Mouse (Mus musculus) megakaryocyte progenitor cell, adult 5-6 weeks (primary cell): ENCODE measurements around the gene Sod2. TPM values are rescaled to one million over a fixed set of nuclear protein-coding genes. Genes with fewer than 3 reads are reported as not detected.
"Not testable (repeated sequence)": the region's sequence is repeated elsewhere in the genome, so short reads cannot be mapped to it uniquely, and the experiment has no call there.

Experiments
- ATAC-seq: replicated peaks from 2 replicates; pipeline ENCODE4 v1.8.0; 2016; ENCODE audit warnings: mild to moderate bottlenecking, moderate TSS enrichment, inconsistent platforms; ENCODE audit not compliant: poor library complexity
- total RNA-seq, 2 experiments: library from RNA; stranded (forward) in 1 of 2; stranded (reverse) in 1 of 2; fragments of 157-497, 149-512 nt in 1 of 2; fragments of 200-1000 nt in 1 of 2; gene quantifications; 2 replicates each; pipeline versions ENCODE4 v1.2.3 to v1.2.4; 2015 to 2017

Gene Sod2
- total RNA-seq (2015) (118 and 119 TPM in 2 replicates), total RNA-seq (2017) (69.0 and 77.7 TPM in 2 replicates)

DNA sequence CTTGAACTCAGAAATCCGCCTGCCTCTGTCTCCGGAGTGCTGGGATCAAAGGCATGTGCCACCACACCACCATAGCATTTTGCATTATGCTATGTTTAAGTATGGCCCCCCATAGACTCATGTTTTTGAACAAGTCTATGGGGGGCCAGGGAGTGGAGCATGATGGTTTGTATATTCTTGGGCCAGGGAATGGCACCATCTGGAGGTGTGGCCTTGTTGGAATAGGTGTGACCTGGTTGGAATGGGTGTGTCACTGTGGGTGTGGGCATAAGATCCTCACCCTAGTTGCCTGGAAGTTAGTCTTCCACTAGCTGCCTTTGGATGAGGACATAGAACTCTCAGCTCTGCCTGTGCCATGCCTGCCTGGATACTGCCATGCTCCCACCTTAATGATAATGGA, at the start of gene Sod2:
Gene Sod2 (plus strand): TSS at position 301 of the 400 bp plus-strand sequence.
- ATAC-seq, result not testable (repeated sequence)

DNA sequence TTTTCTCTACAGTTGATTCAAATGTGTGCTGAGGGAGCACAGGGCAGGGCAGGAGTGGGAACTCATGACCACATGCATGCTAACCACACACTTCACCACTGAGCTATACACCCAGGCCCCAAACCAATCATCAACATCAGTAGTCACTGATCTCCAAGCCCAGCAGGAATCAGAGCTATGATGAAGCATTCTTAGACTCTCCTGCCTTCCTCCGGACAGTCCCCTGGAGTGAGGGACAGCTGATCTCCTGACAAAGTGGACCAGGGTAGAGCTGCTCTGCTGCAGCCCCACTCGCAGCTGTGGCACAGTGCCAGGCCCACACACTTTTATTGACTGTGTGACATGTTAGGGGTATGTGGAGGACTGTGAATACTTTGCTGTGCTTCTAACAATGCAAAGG, 47.3 kb upstream of the Sod2 start:
- not testable (repeated sequence) for ATAC-seq

DNA sequence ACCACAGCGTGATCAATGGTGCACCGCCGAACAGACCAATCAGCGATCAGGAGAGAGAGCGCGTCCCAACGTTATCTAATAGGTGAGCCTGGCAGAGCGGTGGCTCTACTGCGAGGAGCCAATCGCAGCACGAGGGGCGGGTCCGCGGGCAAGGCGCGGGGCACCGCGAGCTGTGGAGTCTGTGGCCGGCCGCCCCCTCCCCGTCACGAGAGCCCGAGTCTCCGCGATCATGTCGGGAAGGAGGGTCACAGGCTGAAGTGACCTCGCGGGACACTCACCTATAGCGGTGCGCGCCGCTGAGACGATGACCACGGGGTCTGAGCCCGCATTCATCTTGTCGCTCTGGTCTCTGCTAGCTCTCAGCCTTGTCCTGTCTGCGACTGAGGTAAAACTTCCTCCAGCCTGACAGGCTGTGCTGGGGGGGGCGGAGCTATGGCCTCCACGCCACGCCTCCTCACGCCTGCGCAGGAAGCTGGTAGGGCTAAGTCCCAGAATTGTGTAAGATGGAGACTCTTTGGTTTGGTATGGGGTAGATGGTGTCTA, 46.2 kb upstream of the Sod2 start, which contains the start of gene Acat2:
Gene Acat2 (minus strand): TSS at position 417 of the 543 bp plus-strand sequence.
- ATAC-seq, result peak; percentile 94

DNA sequence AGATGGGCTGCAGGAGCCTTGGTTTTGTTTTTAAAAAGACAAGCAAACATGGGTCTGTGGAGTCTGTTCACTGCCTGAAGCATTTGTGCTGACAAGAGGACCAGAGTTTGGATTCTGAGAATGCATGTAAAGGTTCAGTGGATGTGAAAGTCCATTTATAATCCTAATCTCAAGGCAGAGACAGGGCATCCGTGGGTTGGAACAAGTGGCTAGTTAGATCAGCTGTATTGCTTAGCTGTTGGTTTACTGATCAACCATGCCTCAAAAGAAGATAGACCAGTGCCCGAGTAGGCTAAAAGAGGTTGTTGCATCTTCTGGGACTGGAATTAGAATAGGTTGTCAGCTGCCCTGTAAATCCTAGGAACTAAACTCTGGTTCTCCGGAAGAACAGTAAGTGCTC, 43.2 kb upstream of the Sod2 start:
- no peak for ATAC-seq

DNA sequence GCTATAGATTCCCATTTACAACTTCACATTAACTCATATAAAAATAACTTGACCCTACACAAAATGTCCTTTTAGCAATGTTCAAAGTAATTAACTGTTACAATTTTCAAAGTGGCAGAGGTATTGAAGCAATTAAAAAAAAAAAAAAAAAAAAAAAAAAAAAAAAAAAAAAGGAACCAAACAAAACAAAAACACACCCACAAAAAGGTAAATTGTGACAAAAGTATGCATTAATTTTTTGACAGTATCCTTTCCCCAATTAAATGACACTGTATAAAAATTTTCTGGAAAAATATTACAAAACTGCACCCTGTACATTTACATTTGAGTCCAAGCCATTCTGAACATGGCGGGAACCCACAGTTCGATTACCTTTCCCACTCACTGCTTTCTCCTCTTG, 39.5 kb upstream of the Sod2 start:
- no peak for ATAC-seq

DNA sequence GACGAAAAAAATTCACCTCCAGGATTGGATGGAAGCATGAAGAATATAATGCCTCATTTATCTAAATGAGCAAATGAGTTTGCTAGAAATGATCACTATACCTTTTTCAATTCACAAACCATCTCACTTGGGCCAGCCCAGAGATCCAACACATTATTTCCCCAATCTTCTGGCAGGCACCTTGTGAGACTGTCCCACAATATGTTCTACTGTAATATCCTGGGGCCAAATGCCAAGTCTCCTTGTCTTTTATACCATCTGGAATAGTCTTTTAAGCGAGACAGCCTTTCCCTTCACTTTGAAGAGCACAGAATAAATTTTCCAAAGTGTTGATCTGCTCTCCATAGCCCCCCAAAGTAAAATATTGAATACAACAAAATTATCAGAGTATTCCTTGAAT, 32.8 kb upstream of the Sod2 start:
- no peak for ATAC-seq

DNA sequence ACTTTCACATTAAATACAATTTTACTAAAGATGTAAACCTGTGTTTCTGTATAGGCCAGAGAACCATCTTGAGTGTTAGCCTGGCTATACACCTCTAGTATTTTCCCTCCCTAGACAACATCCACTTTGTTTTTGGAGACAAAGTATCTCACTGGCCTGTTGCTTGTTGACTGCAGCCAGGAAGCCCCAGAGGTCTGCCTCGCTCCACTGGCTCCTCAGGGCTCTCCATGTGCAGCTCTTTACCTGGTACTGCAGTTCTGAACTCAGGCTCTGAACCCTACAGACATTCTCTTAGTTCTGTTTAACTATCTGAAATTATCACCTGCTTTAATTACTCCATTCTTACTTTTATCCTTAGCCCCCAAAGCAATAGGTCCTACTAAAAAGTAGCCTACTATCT, 28.1 kb upstream of the Sod2 start:
- no peak for ATAC-seq

DNA sequence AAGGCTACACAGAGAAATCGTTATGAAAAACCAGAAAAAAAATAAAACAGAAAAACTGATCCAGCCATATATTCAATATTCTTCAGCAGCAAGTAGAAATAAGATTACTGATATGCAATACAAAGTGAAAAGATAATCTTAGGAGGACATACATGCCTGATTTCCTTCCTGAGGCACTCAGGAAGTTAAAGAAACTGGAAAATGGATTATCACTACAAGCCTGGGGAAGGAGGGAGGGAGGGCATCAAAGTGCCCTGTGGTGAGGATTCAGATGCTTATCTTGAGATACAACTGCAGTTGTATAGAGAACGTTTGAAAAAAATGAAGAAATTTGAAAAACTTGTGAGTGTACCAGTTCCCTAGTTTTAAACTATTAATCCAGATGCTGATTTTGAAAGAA, 22.7 kb upstream of the Sod2 start:
- ATAC-seq, result 0 out of 2 replicates have a peak, but pooled peaks have one; percentile 26

DNA sequence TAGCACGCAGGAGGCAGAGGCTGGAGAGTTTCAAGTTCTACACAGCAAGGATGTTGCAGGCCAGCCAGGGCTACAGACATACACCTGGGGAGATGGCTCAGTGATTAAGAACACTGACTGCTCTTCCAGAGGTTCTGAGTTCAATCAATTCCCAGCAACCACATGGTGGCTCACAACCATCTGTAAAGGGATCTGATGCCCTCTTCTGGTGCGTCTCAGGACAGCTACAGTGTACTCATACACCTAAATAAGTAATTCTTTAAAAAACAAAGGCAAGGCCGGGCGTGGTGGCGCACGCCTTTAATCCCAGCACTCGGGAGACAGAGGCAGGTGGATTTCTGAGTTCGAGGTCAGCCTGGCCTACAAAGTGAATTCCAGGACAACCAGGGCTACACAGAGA, 18.6 kb upstream of the Sod2 start:
- not testable (repeated sequence) for ATAC-seq

DNA sequence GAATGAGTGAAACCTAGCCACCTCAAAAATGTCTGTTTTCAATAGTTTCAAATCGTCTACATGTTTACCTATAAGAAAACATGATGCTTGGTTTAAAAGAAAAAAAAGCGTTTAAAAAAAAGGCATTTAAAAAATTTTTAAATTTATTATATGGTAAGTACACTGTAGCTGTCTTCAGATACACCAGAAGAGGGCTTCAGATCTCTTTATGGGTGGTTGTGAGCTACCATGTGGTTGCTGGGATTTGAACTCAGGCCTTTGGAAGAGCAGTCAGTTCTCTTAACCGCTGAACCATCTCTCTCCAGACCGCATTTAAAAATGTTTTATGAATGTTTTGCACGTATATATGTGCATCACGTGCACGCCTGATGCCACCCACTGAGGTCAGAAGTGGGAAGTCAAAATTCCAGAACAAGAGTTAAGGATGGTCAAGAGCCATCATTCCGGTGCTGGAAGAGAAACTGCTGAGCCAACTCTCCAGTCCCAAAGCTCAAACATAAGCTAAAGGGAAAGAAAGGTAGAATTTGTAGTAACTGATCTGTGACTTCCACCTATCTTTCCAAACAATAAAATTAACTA, 16.0 kb upstream of the Sod2 start:
- no peak for ATAC-seq

DNA sequence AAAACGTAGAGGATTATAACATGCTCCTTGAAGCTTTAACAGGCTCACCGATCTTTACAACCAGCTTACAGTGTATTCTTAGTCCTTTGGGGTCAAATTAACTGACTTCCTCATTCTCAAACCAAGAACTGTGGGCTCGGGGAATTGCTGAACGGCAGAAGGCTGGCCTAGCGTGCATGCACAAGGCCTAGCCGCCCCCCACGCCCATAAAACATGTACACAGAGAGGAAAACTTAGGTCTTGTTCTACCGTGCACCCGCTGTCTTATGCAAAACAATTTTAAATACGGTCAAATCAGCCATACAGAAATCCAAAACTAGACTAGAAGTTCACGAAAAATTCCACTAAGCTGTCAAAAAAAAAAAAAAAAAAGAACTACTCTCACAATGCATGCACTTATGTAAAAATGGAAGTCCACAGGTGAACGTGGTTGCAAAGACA, 15.4 kb upstream of the Sod2 start:
- ATAC-seq, result peak; percentile 43

DNA sequence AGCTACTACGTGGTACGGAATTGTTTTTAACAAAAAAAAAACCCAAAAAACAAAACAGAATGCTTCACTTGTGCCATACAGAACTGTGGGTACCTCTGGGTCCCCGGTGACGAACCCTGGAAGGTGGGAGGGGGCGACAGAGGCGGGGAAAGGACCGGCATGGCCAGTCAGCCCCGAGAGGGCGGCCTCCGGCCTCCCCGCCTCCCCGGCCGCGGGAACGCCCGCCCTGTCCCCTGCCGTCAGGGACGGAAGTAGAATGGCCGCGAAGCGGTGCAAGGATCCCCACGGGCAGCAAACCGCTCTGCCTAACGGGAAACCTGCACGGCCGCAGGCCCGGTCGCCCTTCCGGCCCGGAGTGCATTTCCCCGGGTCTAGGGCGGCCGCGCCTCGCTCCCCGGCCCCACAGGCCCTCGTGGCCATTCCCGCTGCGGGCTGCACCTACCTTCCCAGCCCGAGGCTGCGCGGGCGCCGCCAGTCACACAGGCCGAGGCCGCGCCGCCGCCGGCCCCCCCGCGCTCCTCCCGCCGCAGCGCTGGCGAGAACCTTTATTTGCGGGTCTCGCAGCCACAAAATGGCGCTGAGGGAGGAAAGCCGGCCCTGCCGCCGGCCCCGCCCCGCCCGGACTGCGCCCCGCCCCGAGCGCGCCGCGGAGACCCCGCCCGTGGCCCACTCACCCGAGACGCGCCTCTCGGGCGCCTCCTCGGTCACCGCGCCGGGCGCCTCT, 14.8 kb upstream of the Sod2 start:
- ATAC-seq, result peak; percentile 53

DNA sequence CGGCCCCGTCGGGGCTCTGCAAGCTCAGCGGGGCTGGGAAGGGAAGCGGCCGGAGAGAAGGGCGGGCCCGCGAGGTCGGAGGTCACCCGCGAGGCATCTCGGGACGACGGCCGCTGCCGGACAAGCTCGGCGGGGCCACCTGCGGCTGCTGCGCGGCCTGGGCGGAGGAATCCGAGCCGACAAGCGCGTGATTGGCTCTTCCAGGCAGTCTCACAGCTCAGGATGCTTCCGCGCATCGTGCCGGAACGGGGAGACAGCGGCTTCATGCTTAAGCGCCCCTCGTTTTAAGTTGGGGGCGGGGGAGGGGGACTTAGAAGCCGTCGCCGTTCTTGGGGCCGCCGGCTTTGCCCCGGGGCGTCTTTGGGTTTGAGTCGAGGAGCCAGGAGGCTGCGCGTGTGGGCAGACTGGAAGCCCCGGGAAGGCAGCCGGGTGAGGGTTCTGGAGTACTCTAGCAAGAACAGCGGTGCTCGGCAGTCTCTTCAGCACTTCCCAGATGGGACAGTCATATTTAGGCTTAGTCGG, 14.1 kb upstream of the Sod2 start:
- peak; percentile 77 for ATAC-seq

DNA sequence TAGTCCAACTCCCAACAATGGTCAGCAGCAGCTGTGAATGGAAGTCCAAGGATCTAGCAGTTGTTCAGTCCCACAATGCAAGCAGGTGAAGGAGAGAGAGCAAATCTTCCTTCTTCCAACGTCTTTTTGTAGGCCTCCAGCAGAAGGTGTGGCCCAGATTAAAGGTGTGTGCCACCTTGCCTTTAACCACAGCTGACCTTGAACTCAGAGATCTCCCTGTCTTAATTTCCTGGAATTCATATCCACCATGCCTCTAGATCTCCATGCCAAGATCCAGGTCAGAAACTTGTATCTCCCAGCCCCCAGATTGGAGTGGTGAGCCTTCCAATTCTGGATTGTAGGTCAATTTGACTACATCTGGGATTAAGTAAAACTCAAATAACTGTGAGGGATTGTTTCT, 12.6 kb upstream of the Sod2 start, which contains the start of gene Wtap:
Gene Wtap (minus strand): TSS at position 101 of the 400 bp plus-strand sequence.
- ATAC-seq, result no peak

DNA sequence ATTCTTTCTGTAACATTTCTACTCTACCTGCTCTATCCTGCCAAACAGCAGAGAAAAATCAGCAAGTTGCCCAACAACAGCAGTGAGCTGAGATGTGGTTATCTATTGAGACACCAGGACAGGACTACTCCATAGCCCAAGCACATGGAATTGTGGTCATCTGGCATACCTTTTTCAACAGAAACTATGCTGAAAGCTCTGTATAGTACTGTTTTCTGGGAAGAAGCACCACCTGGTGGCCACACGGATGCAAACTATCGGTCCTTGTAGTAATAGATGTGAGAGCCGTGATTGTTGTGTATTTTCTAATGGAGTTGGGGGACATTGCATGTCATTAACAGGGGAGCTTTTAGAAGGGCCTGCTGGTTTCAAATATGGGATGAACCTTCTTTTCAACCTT, 10.3 kb upstream of the Sod2 start:
- ATAC-seq, result peak; percentile 27

DNA sequence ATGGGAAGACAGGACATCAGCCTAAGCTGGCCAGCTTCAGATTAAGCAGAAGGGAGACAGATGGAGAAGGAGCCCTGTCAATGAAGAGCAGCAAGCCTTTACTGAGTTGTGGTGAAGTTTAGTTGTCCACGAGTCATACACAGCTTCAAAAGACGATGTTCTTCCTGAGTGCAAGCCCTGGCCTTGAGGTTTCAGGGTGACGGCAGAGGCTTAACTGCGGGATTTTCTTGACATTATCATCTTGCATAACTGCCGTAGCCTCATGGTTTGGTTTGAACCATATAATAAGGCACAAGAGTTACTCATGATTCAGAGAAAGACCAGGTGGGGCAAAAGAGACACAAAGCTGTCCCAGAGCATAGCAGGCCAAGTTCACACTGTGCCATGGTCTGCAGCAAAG, 8.8 kb upstream of the Sod2 start:
- no peak for ATAC-seq

DNA sequence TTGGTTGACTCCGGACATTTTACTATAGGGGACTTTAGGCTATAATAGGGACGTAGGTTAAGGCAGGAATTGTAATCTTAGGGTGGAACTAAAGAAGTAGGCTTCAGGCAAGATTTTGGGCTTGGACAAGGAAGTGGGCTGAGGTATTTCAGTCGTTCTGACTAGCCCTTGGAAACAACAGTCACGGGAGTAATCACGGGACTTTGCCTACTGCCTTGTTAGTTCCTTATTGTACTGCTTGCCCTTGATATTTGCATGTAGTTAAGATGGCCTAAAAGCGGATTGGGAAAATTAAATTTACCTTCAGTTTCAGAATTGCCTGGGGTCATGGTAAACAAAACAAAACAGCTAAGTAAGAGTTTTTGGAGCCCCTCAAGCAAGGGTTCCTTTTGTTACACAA, 7.6 kb upstream of the Sod2 start:
- ATAC-seq, result no peak

DNA sequence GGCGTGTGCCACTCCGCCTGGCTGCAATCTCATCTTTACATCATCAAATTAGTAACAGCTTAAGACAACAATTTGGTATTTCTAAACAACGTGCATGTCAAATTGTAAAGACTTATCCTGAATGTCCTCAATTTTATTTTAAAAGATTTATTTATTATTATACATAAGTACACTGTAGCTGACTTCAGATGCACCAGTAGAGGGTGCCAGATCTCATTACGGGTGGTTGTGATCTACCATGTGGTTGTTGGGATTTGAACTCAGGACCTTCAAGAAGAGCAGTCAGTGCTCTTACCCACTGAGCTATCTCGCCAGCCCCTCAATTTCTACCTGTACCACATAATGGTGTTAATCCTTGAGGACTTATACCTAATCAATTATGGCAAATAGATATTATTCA, 4.4 kb upstream of the Sod2 start:
- ATAC-seq, result not testable (repeated sequence)

DNA sequence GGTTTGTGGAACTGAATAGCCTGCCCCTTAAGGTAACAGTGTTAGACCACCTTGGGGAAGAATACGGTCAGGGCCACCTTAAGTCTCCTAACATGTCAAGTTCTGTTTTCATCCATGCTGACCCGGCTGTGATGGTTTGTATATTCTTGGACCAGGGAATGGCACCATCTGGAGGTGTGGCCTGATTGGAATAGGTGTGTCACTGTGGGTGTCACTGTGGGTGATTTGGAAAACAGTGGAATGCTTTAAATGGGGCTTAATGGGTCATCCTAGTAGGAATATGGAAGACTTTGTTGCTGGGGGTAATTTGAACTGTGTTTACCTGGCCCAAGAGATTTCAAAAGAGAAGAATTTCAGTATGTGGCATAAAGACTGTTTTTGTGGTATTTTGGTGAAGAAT, 2.2 kb upstream of the Sod2 start:
- ATAC-seq, result not testable (repeated sequence)

DNA sequence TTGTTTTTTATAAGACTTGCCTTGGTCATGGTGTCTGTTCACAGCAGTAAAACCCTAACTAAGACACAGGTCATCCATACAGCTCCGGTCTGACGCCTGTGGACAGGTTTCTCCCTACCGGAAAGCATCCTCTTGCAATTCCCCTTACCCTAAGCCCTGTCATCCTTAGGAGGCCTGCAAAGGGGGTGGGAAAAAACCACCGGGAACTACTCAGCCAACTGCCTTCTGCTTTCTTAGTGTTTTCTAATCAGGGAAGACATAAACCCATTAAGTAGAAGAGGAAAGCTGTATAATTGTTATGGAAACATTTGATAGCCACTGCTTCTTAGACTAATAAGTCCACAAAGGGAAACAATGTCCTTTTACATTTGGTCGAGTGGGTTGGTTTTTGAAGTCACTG, 338 bp downstream of the Sod2 start:
- ATAC-seq, result no peak

DNA sequence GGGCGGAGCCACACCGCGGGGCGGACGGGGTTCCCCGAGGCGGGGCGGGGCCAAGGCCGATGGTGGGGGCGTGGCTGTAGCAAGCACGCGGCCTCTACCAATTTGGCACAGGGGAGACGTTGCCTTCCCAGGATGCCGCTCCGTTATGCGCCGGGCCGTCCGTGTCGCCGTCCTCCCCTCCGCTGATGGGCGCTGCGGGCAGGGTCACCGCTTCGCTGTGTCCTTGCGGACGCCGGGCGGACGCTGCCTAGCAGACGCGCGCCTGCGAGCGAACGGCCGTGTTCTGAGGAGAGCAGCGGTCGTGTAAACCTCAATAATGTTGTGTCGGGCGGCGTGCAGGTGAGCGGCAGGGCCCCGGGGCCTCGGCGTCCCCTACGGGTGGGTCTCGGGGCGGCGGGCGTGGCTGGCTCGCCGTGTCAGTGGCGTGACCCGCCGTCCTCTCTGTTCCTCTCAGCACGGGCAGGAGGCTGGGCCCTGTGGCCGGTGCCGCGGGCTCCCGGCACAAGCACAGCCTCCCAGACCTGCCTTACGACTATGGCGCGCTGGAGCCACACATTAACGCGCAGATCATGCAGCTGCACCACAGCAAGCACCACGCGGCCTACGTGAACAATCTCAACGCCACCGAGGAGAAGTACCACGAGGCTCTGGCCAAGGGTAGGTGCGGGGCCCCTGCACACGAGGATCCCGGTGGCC, 1.2 kb downstream of the Sod2 start:
- ATAC-seq, result peak; percentile 91
